Mouse (Mus musculus): ENCODE results near the gene Prdm1.

DNA sequence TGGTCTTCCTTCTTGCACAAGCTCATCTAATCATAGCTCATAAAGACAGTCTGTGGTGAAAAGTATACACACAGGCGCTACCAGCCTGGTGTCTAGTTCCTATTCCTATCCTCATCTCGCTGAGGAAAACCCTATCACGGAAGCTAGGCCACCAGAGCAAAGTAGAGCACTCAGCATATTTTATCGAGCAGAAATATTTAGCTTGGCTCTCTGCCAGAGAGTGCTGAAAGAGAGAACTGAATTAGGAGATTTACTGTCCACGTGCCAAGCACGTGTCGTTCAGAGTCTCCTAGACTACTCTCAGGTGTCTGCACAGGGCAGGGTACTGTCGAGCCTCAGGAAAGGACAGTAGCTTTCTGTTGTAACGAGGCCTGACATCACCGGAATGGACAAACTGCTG is 54.0 kb downstream of the Prdm1 start:
- TF ChIP-seq CTCF (IDR thresholded peaks at IDR 0.05; ENCODE audit: insufficient read depth, low read depth, low read length) (no peak), POLR2A (IDR thresholded peaks at IDR 0.05; ENCODE audit: insufficient read depth, low read depth, low read length) (no peak)

Data from olfactory bulb, adult 2 months (tissue).